Mouse (Mus musculus): ENCODE measurements at regions not wholly inside any gene's neighbourhood (a gene's known extent, or its start where the extent isn't known, plus 50 kb on each side); places are given as distances from the start of the nearest gene placed in this dataset.

DNA sequence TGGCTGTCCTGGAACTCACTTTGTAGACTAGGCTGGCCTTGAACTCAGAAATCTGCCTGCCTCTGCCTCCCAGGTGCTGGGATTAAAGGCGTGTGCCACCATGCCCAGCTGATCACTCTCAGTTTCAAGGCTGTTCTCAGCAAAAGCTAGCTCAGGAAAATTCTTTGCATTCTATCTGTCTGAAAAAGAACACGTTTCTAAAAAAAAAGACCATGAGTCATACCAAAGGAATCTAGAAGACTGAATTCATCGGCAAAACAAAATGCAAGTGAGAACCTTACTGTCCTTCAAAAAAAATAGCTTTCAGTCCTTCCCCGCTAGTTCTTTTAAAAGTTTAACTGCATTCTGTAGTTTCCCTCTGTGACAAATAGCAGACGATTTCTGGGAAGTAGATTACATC, 596.3 kb upstream of the Syt1 start:
- DNase-seq (ENCODE audit: low read depth, low spot score): peak; percentile 50

DNA sequence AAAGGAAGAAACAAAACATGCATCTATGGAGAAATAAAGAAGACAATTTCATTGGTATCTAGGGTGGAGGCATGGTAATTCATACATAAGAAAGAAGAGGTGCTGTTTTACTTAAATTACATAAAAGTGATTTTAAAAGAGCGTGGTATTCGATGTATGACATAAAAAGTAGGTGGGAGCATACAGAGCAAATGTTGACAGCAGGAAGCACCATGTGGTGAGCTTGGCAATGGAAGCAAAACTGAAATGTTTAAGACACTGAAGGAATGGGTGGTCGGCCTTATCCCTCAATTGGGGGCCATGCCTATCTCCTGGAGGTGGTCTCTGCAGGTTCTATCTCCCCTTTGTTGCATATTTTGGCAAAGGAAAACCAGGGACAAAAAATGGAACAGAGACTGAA, 592.5 kb upstream of the Syt1 start:
- no peak for DNase-seq (ENCODE audit: low read depth, low spot score)

DNA sequence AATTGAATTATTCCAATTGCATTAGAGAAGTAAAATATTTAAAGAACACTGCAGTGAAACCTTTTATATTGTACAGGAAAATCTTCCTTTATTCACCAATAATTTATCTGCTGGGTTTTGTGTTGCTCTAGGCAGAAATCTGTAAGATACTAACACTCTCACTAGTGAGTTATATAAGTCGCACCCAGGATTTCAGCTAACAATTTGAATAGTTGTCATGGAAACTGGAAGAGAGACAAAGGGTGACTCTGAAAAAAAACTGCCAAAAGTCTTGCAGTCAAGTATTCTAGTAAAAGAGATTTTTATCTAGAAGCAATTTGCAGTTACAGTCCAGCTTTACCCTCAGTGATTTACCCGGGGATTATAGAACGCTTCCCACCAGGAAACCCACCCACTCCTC, 587.8 kb upstream of the Syt1 start:
- DNase-seq (ENCODE audit: low read depth, low spot score): peak; percentile 22

DNA sequence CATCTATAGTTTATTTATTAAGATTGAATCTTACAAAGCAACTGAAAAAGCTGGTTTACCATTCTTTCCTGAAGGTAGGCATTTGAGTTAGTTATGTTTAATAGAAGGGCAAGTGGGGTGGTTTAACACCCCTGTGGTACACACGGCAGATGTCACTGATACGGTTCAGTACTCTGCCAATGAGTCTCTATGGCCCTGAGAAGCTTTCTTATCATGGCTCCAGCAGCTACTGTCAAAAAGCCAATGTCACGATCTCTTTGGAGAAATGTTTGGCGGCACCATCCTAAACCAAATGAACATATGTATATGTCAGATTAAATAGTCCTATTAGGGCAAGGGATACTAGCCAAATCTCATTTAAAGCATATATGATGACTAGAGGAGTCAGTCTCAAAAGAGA, 562.4 kb upstream of the Syt1 start:
- no peak for DNase-seq (ENCODE audit: low read depth, low spot score)

DNA sequence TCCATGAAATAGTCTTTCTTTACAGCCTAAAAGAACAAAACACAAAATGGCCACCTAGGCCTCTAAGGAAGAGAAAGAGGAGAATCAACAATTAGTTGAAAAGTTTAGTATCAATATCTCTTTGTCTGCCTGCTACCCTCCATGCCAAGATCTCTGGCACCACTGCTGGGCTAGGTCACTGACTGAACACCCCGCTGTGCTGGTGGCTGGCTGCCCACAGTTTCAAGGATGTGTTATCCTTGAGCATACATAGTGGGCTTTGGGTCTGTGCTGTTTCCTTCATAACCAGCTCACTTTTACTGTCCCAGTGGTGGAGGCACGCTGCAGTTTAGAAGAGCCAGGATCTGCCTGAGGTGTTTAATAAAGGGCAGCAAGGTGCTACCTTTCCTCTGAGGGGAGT, 559.0 kb upstream of the Syt1 start:
- no peak for DNase-seq (ENCODE audit: low read depth, low spot score)

DNA sequence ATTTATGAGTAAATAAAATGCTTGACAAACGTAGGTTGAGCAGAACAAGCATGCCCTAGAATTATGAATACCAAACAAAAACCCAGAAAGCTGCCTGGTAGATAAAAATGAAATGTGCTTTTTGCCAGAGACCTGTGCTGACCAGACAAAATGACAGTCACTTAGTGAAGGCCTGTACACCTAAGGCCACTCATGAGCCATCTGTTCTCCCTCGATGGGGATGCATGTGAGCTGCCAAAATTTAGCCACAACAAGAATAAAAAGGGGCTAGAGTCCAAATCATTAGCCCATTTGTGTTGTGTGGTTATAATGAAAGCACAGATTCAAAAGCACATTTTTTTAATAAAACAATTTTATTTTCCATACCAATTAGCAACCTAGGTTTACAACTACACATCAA, 555.9 kb upstream of the Syt1 start:
- no peak for DNase-seq (ENCODE audit: low read depth, low spot score)

DNA sequence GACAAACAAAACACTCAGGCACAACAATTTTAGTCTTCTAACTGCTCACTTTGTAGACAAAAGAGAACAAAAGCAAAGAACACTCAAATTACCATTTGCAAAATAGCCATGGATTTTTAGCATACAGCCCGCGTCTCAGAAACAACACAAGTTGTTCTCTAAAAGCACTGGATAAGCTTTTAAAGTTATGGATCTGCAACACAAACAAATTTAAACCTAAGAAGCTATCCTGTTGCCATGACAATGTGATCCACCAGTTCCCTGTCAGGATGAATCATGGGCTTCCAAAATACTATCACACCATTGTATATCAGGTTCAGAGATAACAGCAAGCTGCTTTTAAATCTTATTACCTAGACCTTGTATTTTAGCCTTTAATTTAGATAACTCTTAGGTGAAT, 550.9 kb upstream of the Syt1 start:
- peak; percentile 26 for DNase-seq (ENCODE audit: low read depth, low spot score)

DNA sequence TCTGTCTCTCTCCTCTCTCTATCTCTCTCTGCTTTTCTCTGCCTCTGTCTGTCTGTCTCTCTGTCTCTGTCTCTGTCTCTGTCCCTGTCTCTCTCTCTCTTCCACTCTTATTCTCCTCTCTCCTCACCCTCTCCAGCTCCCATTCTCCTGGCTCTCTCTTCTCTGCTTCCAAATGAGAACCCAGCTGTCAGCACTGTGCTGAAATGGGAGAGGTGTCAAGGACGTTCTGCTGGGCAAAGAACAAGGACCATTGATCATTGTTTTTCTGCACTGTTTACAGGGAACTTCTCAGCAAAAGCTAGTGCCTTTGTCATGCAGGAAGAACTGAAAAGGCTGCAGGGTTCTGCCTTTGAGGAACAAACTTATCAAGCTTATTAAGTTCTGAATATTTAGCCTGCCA, 550.3 kb upstream of the Syt1 start:
- peak; percentile 46 for DNase-seq (ENCODE audit: low read depth, low spot score)

DNA sequence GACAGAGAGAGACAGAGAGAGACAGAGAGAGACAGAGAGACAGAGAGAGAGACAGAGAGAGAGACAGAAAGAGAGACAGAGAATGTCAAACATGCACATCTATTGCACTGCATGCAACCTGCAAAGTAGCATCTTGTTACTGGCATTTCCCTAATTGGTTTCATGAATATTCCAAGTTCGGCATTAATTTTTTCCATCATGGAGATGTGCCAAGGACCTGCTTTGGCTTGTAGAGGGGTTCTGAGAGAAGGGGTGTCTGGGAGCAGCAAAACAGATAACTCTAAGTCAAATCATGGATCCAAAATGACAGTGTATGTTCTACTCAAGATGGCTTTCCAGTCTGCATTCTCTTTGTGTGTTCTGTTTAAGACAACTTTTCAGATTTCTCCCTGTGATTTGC, 532.5 kb upstream of the Syt1 start:
- no peak for DNase-seq (ENCODE audit: low read depth, low spot score)

DNA sequence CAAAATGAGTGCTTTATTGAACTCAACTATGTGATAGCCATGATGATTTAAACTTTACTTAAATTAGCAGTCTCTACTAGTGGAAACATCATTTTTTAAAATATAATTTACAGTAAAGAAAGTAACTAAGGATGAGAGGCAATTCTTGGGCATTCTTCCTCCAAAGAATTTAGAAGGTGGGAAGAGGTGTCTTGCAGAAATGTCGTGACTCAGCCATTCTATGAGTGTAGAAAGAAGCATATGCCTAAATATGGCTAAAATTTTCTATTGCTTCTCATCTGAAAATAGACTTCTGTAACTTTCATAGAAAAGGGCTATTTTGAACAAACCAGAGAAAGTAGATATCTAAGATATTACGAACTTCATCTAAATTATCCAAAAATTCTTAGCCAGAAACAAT, 529.4 kb upstream of the Syt1 start:
- DNase-seq (ENCODE audit: low read depth, low spot score): no peak

DNA sequence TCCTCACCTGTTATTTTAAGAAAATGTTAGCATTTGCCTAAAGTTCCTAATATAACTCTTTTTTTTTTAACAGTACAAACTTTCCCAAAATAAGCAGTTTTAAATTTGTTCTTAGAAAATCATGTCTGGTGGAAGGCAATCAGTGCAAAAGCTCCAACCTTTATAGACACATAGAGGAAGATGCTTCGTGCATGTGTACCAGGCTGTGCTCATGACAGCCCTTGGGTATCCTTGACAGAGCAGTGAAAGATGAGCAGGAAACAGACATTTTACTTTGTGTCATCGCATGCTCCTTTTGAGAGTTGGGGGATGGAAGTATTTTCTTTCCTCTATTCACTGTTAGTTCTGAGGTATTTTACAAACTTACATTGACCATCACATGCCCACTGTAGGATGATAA, 517.3 kb upstream of the Syt1 start:
- no peak for DNase-seq (ENCODE audit: low read depth, low spot score)

DNA sequence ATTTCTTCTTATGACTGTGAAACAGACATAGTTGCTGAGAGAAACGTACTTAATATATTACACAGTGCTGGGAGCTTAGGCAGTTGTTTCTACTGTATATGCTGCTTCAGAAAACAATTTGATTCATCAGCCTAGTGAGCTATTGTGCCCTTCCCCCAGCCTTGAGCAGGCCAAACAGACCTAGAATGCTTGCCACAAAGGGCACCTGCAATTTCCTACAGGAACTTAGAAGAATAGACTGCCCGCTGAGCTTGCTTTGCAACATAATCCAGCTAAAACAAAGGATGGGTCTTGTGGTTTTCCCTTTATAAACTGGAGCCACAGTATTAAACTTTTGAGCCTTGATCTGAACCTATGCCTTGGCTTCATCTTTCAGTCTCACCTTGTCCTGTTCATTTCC, 510.9 kb upstream of the Syt1 start:
- peak; percentile 97 for DNase-seq (ENCODE audit: low read depth, low spot score)

DNA sequence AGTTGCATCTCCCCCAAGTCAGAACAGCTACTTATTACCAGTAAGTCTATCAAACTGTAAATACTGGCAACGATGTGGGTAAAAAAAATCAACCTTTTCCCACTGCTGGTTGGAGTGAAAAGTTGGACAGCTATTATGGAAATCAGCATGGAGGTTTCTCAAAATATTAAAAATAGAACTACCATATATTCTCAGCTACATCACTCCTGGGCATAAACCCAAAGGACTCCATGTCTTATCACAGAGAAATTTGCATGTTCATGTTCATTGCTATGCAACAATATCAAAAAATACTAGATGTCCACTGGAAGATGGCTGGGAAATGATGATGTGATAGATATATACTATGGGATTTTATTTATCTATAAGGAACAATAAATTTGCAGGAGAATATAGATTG, 506.9 kb upstream of the Syt1 start:
- DNase-seq (ENCODE audit: low read depth, low spot score): no peak

DNA sequence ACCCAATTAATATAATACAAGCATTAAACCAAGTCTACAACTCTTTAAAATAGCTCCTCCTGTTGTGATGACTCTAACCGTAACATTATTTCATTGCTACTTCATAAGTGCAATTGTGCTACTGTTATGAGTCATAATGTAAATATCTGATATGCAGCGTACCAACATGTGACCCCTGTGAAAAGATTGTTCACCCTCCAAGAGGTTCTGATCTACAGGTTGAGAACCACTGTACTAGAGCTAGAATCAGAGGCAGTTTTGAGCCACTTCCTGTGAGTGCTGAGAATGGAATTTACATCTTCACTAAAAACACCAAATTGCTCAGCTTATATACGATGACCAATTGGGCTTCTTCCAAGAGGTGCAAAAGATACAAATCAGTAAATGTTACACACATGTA, 504.4 kb upstream of the Syt1 start:
- DNase-seq (ENCODE audit: low read depth, low spot score): no peak

DNA sequence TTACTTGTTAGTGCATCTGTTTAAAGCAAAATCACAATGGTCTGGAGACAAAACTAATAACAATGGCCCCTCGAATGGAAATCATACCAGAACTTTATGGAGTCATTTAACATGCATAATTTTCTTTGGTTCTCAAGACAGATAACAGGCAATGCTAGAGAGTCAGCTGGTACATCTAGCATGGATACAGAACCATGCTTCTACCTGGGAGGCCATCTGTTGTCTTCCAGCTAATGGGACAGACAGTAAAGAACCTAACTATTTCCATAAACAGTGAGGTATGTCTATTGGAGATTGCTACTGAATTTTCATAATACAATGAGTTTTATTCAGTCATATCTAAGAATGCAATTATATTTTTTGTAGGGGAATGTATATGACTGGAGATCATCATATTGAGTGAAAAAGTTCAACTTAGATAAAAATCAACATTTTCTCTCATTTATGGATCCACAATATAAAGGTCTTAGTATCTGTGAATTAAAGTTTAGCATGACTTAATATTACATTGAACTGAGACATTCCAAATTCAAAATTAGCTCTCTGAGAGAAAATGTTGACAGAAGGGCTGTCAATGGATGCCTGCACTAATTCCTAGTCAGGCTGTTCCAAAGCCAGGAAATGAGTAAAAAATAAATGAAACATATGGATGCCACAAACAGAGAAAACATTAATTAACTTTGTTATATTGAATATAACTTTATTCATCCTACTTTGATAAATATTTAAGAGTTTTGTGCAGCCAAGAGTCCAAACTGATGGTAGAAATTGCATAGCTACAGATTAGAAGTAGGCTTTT, 500.3 kb upstream of the Syt1 start:
- no peak for DNase-seq (ENCODE audit: low read depth, low spot score)

DNA sequence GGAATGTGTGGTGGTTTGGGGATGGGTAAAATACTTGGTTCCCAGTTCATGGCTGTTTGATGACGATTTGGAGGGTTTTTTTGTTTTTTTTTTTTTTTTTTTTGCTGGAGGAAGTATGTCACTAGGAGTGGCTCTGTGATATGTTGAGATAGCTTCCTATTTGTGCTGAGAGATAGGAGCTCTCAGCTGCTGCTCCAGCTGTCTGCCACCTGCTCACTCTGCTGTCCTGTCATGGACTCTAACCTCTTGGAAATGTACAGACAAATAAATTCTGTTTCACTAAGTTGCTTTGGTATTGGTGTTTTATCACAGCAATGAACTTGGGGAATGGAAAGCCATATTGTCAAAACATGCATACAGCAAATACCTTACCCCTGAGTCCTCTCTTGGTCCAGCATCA, 497.8 kb upstream of the Syt1 start:
- no peak for DNase-seq (ENCODE audit: low read depth, low spot score)

DNA sequence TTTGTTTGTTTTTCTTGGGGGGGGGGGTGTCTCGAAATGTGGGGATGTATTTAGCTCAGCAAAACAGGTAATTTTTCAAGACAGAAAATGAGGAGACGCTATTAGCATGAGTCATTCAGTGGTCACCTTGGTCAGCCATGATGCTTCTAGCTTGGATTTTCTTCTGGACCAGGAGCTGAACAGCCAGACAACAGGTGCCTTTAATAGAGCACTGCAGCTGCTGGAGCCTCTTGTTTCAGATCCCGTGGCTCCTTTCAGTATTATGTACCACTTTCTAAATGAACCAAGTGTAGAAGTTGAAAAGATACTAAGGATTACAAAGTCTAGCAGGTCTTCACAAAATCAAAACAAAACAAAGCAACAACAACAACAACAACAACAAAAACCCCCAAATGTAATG, 496.4 kb upstream of the Syt1 start:
- DNase-seq (ENCODE audit: low read depth, low spot score): no peak

DNA sequence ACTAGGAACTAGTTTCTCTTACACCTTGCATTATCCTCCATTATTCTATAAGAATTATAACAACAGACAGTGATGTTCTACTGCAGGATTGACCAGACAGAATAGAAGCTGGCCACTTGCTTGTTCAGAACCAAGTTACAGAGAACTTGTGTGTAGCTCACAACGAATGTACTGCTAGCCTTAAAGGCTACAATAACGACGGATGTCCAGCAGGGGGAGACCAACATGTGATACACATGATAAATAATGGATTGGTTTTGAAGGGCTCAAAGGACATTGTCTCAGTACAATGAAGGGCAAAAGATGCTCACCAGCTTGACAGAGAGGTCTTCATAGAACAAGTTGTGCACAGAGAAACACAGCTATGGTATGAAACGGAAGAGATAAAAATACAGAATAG, 493.9 kb upstream of the Syt1 start:
- DNase-seq (ENCODE audit: low read depth, low spot score): peak; percentile 65

DNA sequence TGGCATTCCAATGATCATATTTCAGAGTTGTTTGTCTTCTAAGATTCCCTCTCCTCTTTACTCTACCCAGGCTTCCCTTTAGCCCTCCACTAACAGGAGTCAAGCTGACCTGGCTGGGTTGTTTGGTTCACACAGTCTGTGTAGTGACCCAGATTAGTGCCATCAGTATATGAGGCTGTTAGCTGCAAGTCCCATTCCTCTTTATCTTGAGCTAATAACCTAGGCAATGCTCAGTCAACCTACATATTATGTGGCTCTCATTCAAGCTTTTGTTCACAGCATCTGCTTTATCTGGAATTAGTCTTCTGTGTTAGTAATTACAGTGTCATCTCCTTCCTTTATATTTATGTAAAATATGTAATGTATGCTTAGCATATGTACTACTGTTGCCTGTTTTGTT, 490.1 kb upstream of the Syt1 start:
- no peak for DNase-seq (ENCODE audit: low read depth, low spot score)

DNA sequence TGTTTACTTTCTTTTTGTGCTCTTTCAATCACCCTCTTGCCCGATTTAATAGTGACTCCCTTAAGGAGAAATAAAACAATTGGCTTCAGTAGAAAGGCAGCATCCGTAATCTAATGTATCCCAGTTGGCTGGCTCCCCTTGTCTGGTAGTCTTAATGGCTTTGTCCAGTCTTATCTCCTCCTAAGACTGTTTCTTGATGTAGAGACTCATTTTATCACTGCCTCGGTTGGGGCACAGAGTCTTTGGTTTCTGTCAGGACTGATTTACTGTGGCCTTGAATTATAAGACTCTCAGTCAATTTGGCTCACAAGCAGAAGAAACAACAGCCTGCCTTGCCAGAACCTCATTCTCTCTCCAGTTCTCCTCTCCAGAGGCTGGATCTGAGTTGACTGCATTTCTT, 487.5 kb upstream of the Syt1 start:
- DNase-seq (ENCODE audit: low read depth, low spot score): no peak

DNA sequence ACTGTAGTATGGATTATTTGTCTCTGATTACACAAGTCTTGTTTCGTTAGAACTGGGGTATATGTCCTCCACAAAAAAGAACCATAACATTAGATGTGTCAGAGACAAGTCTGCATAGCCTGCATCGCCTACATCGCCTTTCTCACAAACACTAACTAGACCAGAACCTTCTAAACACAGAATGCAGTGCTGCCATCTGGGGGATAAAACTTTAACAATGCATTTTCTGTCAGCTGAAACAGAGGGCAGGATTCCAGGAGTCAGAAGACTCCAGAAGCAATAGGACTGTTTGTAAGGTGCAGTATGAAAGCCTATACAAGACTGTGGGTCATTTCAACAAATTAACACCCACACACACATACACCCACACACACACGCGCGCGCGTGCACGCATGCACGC, 485.4 kb upstream of the Syt1 start:
- peak; percentile 17 for DNase-seq (ENCODE audit: low read depth, low spot score)

DNA sequence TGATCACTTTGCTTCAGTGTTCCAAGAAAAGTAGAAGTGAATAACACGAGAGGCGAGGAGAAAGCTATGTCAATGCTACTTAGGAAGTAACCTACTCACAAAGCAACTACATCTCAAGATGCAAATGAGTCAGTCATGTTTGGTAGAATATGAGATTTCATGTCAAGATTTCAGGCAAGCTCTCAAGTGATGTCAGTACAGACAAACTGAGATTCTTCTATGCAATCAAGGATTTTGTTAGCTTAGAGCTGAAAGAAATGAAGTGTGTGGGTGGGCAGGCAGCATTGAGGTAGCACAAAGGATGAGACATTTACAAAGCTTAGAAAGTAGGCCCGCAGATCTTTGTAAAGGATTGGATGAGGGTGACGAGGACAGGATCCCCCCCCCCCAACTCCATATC, 480.0 kb upstream of the Syt1 start:
- DNase-seq (ENCODE audit: low read depth, low spot score): no peak

DNA sequence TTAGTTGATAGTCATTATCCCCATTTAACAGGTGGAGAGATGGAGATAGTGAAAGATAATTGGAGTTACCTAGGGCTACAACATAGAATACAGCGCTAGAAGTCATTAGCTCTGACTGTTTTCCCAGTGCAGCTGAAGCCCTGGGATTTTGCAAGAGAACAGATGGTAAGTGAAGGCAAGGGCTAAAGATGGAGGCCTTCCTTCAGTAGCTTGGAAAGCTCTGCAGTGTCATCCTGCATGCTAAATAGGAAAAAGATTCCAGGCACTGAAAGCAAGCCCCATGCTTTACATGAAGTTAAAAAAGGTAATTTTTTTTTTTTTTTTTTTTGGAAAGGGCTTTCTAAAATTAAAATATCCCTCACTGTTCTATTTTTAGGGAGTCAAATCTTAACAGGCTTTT, 477.2 kb upstream of the Syt1 start:
- DNase-seq (ENCODE audit: low read depth, low spot score): no peak

DNA sequence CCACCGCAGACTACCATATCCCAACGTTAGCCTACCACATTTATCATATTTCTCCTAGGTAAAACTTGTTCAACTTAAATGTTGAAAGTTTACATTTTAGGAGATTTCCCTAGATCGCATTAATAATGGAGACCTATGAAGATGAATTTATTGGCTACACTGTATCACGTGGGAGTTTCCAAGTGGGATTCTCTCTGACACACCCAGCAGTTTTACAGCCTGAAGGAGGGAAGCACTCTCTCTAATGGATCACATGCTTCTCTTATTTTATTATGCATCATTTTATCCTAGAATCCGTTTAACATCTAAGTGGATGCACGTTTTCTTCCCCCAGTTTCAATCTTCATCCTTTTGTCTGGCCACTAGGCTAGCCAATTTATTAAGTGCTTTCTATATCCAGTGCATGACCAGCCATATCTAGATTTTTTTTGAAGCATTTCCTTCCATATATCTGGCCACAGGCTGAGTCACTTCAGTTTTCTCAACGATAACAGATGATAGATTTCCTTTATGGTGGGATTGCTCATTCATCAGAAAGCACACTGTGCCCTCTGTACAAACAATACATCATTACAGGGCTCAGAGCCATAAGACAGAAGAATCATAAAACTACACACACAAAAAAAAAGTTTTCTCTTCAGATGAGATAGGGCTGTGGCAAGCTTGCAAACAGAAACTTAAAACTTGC, 476.3 kb upstream of the Syt1 start:
- DNase-seq (ENCODE audit: low read depth, low spot score): no peak

Measured in R1 (cell line).